Mouse (Mus musculus) gastrocnemius, adult 2 months (tissue): ENCODE results near the gene Btn2a2. TPM values are rescaled to one million over a fixed set of nuclear protein-coding genes. Genes with fewer than 3 reads are reported as not detected.

ENCODE experiments used
- DNase-seq: peaks from one replicate; pipeline ENCODE4 v3.0.0; 2022
- H3K27ac ChIP-seq: fragments of 200-600 bp; 2 replicates; pipeline ENCODE4 v1.8.1; 2022; ENCODE audit warnings: mild to moderate bottlenecking
- H3K4me3 ChIP-seq: fragments of 200-600 bp; 2 replicates; pipeline ENCODE4 v1.8.1; 2022; ENCODE audit warnings: mild to moderate bottlenecking, moderate library complexity
- CTCF ChIP-seq: fragments of 200-600 bp; IDR thresholded peaks from 2 replicates; pipeline ENCODE4 v1.8.1; 2022; ENCODE audit warnings: antibody characterized with exemption, mild to moderate bottlenecking, moderate library complexity
- intact Hi-C: fragments of 180-260 bp; cut with DNase I; formaldehyde crosslinking; loops from one replicate; pipeline ENCODE4 v1.15.1; 2025
- total RNA-seq, 2 experiments: library from RNA; stranded (reverse); gene quantifications; 2 replicates each; pipeline ENCODE4 v1.2.3; 2021

The Btn2a2 gene
- total RNA-seq, 2 experiments from 2014 or later, result not detected

DNA sequence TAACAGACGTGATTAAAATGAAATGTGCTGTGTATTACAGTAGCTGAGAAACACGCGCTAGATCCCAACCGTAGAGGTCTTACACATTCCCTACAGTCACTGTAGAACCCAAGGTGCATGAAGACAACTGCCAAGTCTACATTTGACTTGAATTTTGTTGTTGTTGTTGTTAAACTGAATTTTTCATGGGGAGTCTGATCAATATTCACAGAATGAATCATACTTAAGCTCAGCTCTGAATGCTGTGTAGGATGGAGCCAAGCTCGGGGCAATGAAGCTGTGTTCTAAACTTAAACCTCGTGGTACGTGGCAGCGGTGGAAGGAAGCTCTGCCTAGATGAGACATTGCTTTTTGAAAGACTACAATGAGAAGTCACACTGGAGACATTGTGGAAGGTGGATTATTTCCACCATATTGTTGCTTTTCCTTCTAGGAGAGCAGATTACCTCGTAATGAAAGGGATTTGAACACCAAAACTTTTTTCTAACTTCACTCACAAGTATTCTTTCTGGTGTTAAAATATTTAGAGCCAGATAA lies 13.4 kb upstream of the Btn2a2 start:
- intact Hi-C loops, result no loop called here
- no peak for TF ChIP-seq CTCF
- no peak for DNase-seq
- Histone ChIP-seq H3K27ac (no peak overlapping the region), H3K4me3 (no peak overlapping the region)

DNA sequence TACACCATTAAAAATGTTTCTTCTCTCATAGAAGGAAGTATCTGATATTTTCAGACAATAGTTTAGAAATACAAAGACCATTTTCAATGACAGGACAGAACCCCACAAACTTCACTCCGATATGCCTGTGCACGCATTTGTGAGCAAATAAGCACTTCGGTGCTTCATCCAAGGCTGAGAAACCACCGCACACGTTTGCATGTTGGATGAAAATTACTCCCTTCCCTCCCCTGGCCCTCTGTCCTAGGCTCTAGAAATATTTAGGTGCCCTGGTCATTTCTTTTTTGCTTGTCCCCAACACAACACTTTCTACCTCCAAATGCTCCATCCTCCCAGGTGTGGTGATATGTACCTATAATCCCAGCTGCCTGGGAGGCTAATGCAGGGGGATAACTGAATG lies 12.9 kb upstream of the Btn2a2 start:
- no peak for TF ChIP-seq CTCF
- no peak overlapping the region for H3K27ac ChIP-seq
- intact Hi-C loops, result no loop called here
- DNase-seq, result no peak
- H3K4me3 ChIP-seq, result no peak overlapping the region

DNA sequence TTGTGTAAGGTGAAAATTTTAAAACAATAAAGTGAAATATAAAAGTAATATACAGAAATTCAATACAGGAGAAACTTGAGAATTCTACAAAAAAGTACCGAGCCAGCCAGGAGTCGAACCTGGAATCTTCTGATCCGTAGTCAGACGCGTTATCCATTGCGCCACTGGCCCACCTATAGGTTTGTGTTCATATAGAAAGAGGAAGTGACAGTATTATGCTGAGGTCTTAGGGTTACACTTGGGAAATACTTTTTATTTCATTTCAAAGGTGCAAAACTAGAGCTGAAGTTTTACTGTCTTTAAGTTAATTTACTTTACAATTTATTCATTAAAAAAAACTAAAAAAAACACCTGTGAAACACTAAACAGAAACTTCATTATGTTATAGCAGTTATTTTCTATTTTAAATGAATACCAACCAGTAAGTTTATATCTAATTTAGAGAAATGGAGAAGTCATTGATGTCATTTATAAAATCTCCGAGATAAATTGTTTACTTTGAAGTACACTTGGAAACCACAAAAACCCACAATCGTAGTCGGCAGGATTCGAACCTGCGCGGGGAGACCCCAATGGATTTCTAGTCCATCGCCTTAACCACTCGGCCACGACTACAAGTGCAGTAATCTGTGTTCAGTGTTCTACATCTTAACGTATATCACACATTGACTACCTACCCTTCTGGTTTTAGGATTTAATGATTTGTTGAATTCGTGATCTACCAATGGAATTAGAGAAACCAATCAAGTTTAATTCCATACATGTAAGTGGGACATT lies 12.0 kb upstream of the Btn2a2 start:
- no peak for TF ChIP-seq CTCF
- peak; percentile 40 for DNase-seq
- Histone ChIP-seq H3K4me3 (no peak overlapping the region), H3K27ac (no peak overlapping the region)
- intact Hi-C loops, result no loop called here

- no peak for TF ChIP-seq CTCF
- Histone ChIP-seq H3K27ac (no peak overlapping the region), H3K4me3 (no peak overlapping the region)
- intact Hi-C loops, result no loop called here
- DNase-seq, result no peak
These were observed 11.3 kb upstream of the Btn2a2 start for GRCm38 (mm10) chr13:23499943-23500342.

- TF ChIP-seq CTCF, result no peak
- DNase-seq, result no peak
- no peak overlapping the region for H3K27ac ChIP-seq
- peak overlapping the region; percentile 50 for H3K4me3 ChIP-seq
- intact Hi-C loops, result no loop called here
These were observed 10.0 kb upstream of the Btn2a2 start for GRCm38 (mm10) chr13:23498653-23499052.

DNA sequence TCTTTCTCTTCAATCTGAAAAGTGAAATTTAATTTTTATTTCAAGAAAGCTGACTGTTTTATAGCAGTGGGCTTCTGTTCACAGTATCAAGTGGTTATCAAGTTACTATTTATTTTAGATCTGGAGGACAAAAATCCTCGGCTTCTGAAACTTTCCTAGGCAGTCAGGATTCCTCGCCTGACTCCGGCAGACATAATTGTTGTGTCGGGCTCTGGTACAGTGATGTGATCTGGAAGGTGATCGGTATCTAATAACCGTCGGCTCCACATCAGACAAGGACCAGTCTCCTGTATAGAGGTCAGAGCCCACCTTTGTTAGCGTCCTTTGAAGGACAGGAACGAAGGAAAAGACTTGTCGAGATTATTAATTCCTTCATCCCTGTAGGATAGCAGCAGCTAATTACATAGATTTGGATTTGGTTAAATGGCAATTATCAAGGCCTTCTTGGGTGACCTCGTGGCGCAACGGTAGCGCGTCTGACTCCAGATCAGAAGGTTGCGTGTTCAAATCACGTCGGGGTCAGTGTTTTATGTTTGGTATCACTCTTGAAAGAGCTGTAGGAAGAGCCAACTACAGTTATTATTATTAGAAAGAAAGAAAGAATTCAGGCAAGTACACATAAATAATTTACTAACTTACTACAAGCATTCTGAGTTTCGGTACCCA lies 9.1 kb upstream of the Btn2a2 start:
- peak overlapping the region; percentile 50 for H3K4me3 ChIP-seq
- intact Hi-C loops, result no loop called here
- DNase-seq, result no peak
- H3K27ac ChIP-seq, result no peak overlapping the region
- no peak for TF ChIP-seq CTCF

GRCm38 (mm10) chr13:23495526-23495925 lies 6.9 kb upstream of the Btn2a2 start:
- TF ChIP-seq CTCF, result no peak
- no peak for DNase-seq
- Histone ChIP-seq H3K4me3 (no peak overlapping the region), H3K27ac (no peak overlapping the region)
- intact Hi-C loops, result no loop called here

DNA sequence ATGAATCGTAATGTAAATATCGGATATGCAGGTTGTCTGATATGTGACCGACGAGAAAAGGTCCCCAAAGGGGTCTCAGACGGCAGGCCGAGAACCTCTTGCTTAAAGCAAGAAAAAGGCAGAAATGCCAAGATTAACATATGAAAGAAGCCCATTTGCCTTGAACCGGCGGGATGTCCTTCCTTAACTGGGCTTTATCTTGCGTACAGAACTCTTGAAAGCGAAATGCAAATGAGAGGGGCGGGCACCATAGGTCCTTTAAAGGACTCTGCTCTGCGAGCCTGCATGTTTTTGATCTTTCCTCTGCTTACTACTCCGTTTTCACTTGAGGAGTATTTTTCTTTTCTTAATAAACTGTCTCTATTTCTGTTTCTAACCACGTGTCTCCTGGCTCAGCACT lies 3.3 kb upstream of the Btn2a2 start:
- TF ChIP-seq CTCF, result no peak
- Histone ChIP-seq H3K27ac (no peak overlapping the region), H3K4me3 (peak overlapping the region; percentile 31)
- intact Hi-C loops, result no loop called here
- no peak for DNase-seq

GRCm38 (mm10) chr13:23491263-23491662 lies 2.6 kb upstream of the Btn2a2 start:
- H3K4me3 ChIP-seq, result no peak overlapping the region
- no peak overlapping the region for H3K27ac ChIP-seq
- intact Hi-C loops, result no loop called here
- DNase-seq, result no peak
- no peak for TF ChIP-seq CTCF

DNA sequence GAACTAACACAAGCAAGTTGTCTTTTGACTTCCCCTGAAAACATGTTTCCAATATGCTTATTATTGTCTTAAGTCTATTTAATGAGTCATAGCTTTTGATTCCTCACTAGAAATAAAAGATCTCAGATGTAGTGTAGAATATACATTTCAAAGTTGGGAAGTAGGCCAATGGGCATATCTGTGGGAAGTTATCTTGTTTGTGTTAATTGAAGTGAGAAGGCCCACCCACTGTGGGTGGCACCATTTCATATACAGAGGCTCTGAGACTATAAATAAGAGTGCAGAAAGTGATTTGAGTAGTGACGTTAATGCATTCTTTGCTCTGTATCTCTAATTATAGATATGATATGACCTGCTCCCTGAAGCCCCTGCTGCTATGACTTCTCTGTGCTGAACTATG lies 2.2 kb upstream of the Btn2a2 start:
- Histone ChIP-seq H3K4me3 (no peak overlapping the region), H3K27ac (no peak overlapping the region)
- no peak for DNase-seq
- no peak for TF ChIP-seq CTCF
- intact Hi-C loops, result no loop called here

GRCm38 (mm10) chr13:23485271-23485670 lies 3.4 kb downstream of the Btn2a2 start:
- no peak overlapping the region for H3K4me3 ChIP-seq
- no peak for DNase-seq
- intact Hi-C loops, result no loop called here
- no peak overlapping the region for H3K27ac ChIP-seq
- no peak for TF ChIP-seq CTCF

DNA sequence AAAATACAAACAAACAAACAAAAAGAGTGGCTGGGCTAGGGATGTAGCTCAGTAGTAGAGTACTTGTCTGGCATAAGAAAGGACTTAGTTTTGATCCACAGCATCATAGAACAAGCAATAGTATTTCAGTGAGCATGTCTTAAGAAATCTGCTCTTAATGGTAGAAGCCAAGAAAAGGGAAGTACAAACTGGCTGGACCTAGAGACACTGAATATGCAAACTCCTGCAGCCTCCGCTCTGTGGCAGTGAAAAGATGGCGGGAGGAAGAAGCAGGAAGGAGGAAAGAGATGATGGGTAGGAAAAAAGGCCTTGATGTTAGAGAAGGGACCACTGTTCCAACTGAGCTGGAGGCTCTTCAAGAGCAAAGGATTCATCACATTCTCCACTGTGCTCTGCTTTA lies 5.5 kb downstream of the Btn2a2 start:
- Histone ChIP-seq H3K27ac (no peak overlapping the region), H3K4me3 (no peak overlapping the region)
- TF ChIP-seq CTCF, result no peak
- intact Hi-C loops, result no loop called here
- no peak for DNase-seq

DNA sequence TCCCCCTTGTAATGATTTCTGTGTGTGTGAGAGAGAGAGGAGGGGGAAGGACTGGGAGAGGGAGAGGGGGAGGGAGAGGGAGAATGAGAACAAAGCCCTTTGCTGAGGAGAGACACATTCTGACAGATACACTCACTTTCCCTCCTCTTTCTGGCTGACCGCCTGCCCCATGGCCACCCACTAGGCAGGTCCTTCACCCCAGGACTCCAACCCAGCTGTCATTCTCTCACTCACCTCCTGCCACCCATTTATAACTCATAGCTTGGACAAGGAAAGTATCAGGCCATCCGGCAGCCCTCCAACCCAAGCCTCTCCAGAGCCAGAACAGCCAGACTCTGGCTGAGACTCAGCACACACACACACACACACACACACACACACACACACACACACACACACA lies 13.0 kb downstream of the Btn2a2 start:
- H3K4me3 ChIP-seq, result no peak overlapping the region
- DNase-seq, result peak; percentile 26
- intact Hi-C loops, result no loop called here
- no peak overlapping the region for H3K27ac ChIP-seq
- TF ChIP-seq CTCF, result no peak
